14 mouse cellular contexts compared by ENCODE assay signal in the genomic region with DNA sequence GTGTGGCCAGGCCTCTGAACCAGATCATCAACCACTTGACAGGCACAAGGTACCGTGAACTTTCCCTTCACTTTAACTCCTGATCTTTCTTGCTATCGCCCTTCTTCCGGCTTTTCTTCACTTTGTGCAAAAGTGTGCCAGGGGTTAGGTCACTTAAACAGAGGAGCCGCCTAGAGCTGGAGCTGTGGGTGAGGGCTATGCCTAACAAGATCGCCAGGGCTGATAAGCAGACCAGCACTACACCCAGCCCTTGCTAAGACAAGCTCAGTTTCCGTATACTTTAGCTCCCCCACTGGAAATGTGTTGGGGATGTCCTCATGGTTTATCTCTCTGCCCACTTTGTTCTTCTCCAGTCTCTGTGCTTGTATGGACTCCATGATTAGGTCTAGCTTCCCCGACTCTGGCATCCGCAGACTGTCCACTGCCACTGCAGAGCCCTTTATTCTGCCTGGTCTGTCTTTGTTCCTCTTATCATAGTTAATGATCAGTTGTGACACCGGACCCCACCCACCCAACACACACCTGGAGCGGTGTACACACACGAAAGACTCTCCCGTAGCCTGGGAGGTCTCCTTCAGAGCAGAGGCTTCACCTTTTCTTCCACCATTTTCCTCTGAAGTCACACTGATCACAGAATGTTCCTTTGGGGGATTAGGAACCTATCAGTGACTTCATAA. TPM values are rescaled to one million over a fixed set of nuclear protein-coding genes. Genes with fewer than 3 reads are reported as not detected.
DNase-seq lines count a peak whose midpoint lies in the region; ATAC-seq and TF ChIP-seq lines count a peak whose summit lies in the region.
"Had no signal": no experiment of that assay in that cellular context is flagged by ENCODE, and none has a peak within 500 bp of the region (broad histone marks: within the 10 kb centered on the region; RNA-seq: fewer than 3 reads in every experiment).

No protein-coding gene starts in this region.

- peak; percentile 13; the same call in 1 of the 2 replicates for TF ChIP-seq CTCF in lung, postnatal 0 days (IDR thresholded peaks at IDR 0.05)
- no peak for TF ChIP-seq CTCF in lung, adult 2 months (IDR thresholded peaks at IDR 0.05; ENCODE audit: insufficient read depth, low read length)

- no peak overlapping the region for H3K4me3 ChIP-seq in lung, postnatal 0 days (ENCODE audit: low read depth, low read length)
- H3K4me3 ChIP-seq in lung, adult 2 months (replicated peaks; ENCODE audit: extremely low read depth, low read depth, low read length) = no peak overlapping the region
- H3K4me3 ChIP-seq: forebrain, embryonic 12.5 days; midbrain, embryonic 10.5 days had no signal

- TF ChIP-seq EP300 in lung, postnatal 0 days (IDR thresholded peaks at IDR 0.05) = 0 out of 2 replicates have a peak, but pooled peaks have one; percentile 25

- 41% methylated on average over 12 of the region's 12 CpGs for WGBS in lung, postnatal 0 days
- 43% methylated on average over 12 of the region's 12 CpGs for WGBS in lung, adult 2 months

- H3K9me3 ChIP-seq in lung, postnatal 0 days (ENCODE audit: low read length) = no peaks in the 10 kb centered on the region
- H3K9me3 ChIP-seq: forebrain, embryonic 12.5 days; midbrain, embryonic 10.5 days had no signal

- 0 out of 2 replicates have a peak, but pooled peaks cover 8% of the 10 kb centered on the region for H3K4me1 ChIP-seq in lung, postnatal 0 days (ENCODE audit: insufficient read depth, low read depth, low read length)
- H3K4me1 ChIP-seq in lung, adult 2 months (ENCODE audit: control insufficient read depth, insufficient read depth, low read length) = peaks cover 7% of the 10 kb centered on the region

- H3K4me2 ChIP-seq in lung, postnatal 0 days (replicated peaks; ENCODE audit: low read depth, low read length) = no peak overlapping the region
- H3K4me2 ChIP-seq: forebrain, embryonic 12.5 days had no signal

- ATAC-seq in lung, postnatal 0 days = peak; percentile 79
- peak; percentile 41 for ATAC-seq in inflammation-experienced regulatory T-cells, adult 6 months

- H3K27ac ChIP-seq in lung, postnatal 0 days (ENCODE audit: low read length) = no peak overlapping the region
- H3K27ac ChIP-seq: forebrain, embryonic 12.5 days; midbrain, embryonic 10.5 days had no signal

- no peaks in the 10 kb centered on the region for H3K27me3 ChIP-seq in lung, postnatal 0 days (replicated peaks; ENCODE audit: insufficient read depth, low read length)

- no peak overlapping the region for H3K9ac ChIP-seq in lung, postnatal 0 days (replicated peaks; ENCODE audit: low read depth)
- H3K9ac ChIP-seq: forebrain, embryonic 12.5 days had no signal

- no peaks in the 10 kb centered on the region for H3K36me3 ChIP-seq in lung, postnatal 0 days (ENCODE audit: insufficient read depth, low read length)
- H3K36me3 ChIP-seq: forebrain, embryonic 12.5 days; midbrain, embryonic 10.5 days had no signal

- peak; percentile 67 for DNase-seq in lung, postnatal 0 days (ENCODE audit: low spot score)
- DNase-seq in lung, adult 2 months = no peak
- peak; percentile 39 for DNase-seq in lung, postnatal 36 days
- DNase-seq in layer of hippocampus, postnatal 36 days = no peak
- no peak for DNase-seq in left cerebral cortex, postnatal 10 days (ENCODE audit: extremely low spot score in 1 of 2, low spot score in 2 of 2)
- no peak for DNase-seq in layer of hippocampus, postnatal 25 days (ENCODE audit: extremely low spot score in 1 of 2, low spot score in 1 of 2)
- DNase-seq: cerebellum, adult 9-11 months; gastrocnemius, postnatal 14 days; heart, postnatal 14 days; kidney, postnatal 36 days; left cerebral cortex, postnatal 4 days had no signal

- intact Hi-C loops in left cerebral cortex, postnatal 10 days (cut with DNase I) = no loop called here

- TF ChIP-seq POLR2A in lung, adult 2 months (IDR thresholded peaks at IDR 0.05; ENCODE audit: borderline replicate concordance, extremely low read depth, low read depth, low read length) = no peak

RNA-seq across cellular contexts. Expression of gene Eml4, which starts 43.6 kb away (rescaled TPM):
- polyA plus RNA-seq in lung, postnatal 0 days (2015; fragmentation: Nextera tagmentation; extraction: Ambion mirVana) = 13.4 and 15.8 TPM in 2 replicates
- 6.9 and 10.6 TPM in 2 replicates for polyA plus RNA-seq in lung, adult 2 months (2012; rRNA removed)
- polyA plus RNA-seq in inflammation-experienced regulatory T-cells, adult 6 months (2017; shearing (Covaris generic)) = 10 to 100 TPM; 13.1 to 20.9 (median 19.4) TPM
- total RNA-seq in layer of hippocampus, postnatal 36 days (2021) = 10 to 100 TPM; 25.8 to 27.0 TPM
- 10 to 100 TPM; 24.4 to 30.2 TPM for total RNA-seq in left cerebral cortex, postnatal 10 days (2021)
- 10 to 100 TPM; 24.8 to 25.9 TPM for total RNA-seq in layer of hippocampus, postnatal 25 days (2021)

Comparison
In these comparisons a context has a peak if more than half of its experiments do, and no peak if none do; other contexts are left out.
1. DNase-seq: peak in lung, postnatal 0 days (single experiment) and lung, postnatal 36 days (single experiment); none in lung, adult 2 months (single experiment), layer of hippocampus, postnatal 36 days (0 of 2), left cerebral cortex, postnatal 10 days (0 of 2) and layer of hippocampus, postnatal 25 days (0 of 2).